In the genomic region with DNA sequence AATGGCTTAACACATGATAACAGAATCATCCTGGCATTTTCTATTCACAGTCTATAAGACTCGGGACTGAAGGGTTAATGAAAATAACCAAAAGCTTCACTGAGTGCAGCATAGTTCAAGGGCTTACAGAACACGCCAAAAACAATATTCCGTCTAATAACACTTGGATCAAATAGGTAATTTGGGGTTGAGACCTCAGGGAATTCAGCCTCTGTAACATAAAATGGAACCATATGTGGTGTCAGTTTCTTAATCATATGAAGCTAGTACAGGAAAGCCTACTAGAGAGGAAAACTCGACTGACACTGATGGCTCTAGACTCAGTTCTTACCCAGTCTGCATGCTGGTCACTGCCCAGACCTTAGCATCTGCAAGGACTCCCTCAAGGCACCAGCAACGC, we compare ENCODE assay signal across 21 mouse cellular contexts.
DNase-seq lines count a peak whose midpoint lies in the region; ATAC-seq lines count a peak whose summit lies in the region.
"Had no signal": no experiment of that assay in that cellular context is flagged by ENCODE, and none has a peak within 500 bp of the region (broad histone marks: within the 10 kb centered on the region; RNA-seq: fewer than 3 reads in every experiment).

No protein-coding gene starts in this region.

- H3K9me3 ChIP-seq in limb, embryonic 12.5 days, result no peaks in the 10 kb centered on the region
- no peaks in the 10 kb centered on the region for H3K9me3 ChIP-seq in limb, embryonic 10.5 days (replicated peaks)
- H3K9me3 ChIP-seq in embryonic facial prominence, embryonic 13.5 days, result no peaks in the 10 kb centered on the region
- H3K9me3 ChIP-seq: hindbrain, embryonic 13.5 days; lung, embryonic 15.5 days; neural tube, embryonic 12.5 days had no signal

- no peak for DNase-seq in limb, embryonic 10.5 days (ENCODE audit: low spot score)
- peak; percentile 46 for DNase-seq in gonadal fat pad, adult 2 months (ENCODE audit: low read depth)
- no peak for DNase-seq in thymus, postnatal 25 days
- DNase-seq in cerebellum, postnatal 25 days, result no peak
- no peak for DNase-seq in kidney, postnatal 25 days
- DNase-seq: adrenal gland, adult 8-10 months; cerebellum, adult 9-10 months; gastrocnemius, postnatal 25 days; kidney, adult 9 months; kidney, postnatal 36 days; layer of hippocampus, adult 9-11 months; left cerebral cortex, postnatal 4 days; lung, postnatal 4 days had no signal

- H3K9ac ChIP-seq in limb, embryonic 12.5 days (replicated peaks), result no peak overlapping the region
- no peak overlapping the region for H3K9ac ChIP-seq in embryonic facial prominence, embryonic 13.5 days
- H3K9ac ChIP-seq: hindbrain, embryonic 13.5 days; liver, embryonic 14.5 days; lung, embryonic 15.5 days; neural tube, embryonic 12.5 days had no signal

- H3K27me3 ChIP-seq in limb, embryonic 12.5 days, result no peaks in the 10 kb centered on the region
- no peaks in the 10 kb centered on the region for H3K27me3 ChIP-seq in limb, embryonic 10.5 days (ENCODE audit: low read depth, poor library complexity, severe bottlenecking)
- H3K27me3 ChIP-seq in embryonic facial prominence, embryonic 13.5 days, result no peaks in the 10 kb centered on the region
- H3K27me3 ChIP-seq: hindbrain, embryonic 13.5 days; lung, embryonic 15.5 days; neural tube, embryonic 12.5 days had no signal

- H3K4me1 ChIP-seq in limb, embryonic 12.5 days (replicated peaks), result peaks cover 52% of the 10 kb centered on the region
- H3K4me1 ChIP-seq in limb, embryonic 10.5 days, result peaks cover 45% of the 10 kb centered on the region
- peaks cover 37% of the 10 kb centered on the region for H3K4me1 ChIP-seq in embryonic facial prominence, embryonic 13.5 days
- H3K4me1 ChIP-seq: hindbrain, embryonic 13.5 days; lung, embryonic 15.5 days; neural tube, embryonic 12.5 days had no signal

- 25% methylated on average over 5 of the region's 5 CpGs for WGBS in limb, embryonic 12.5 days
- WGBS in limb, embryonic 10.5 days, result 49% methylated on average over 5 of the region's 5 CpGs
- 21% methylated on average over 5 of the region's 5 CpGs for WGBS in embryonic facial prominence, embryonic 13.5 days

- H3K36me3 ChIP-seq in limb, embryonic 12.5 days, result no peaks in the 10 kb centered on the region
- H3K36me3 ChIP-seq in limb, embryonic 10.5 days, result no peaks in the 10 kb centered on the region
- no peaks in the 10 kb centered on the region for H3K36me3 ChIP-seq in embryonic facial prominence, embryonic 13.5 days
- H3K36me3 ChIP-seq: hindbrain, embryonic 13.5 days; lung, embryonic 15.5 days; neural tube, embryonic 12.5 days had no signal

- ATAC-seq in limb, embryonic 12.5 days (ENCODE audit: insufficient number of reproducible peaks, insufficient read depth, low FRiP score, low TSS enrichment, low read depth), result peak; percentile 65
- ATAC-seq in embryonic facial prominence, embryonic 13.5 days (ENCODE audit: insufficient number of reproducible peaks, insufficient read depth, low FRiP score, low TSS enrichment, low read depth), result 0 out of 2 replicates have a peak, but pooled peaks have one; percentile 35
- ATAC-seq: inflammation-experienced regulatory T-cells, adult 6 months had no signal

- no peak overlapping the region for H3K4me3 ChIP-seq in limb, embryonic 12.5 days (replicated peaks)
- no peak overlapping the region for H3K4me3 ChIP-seq in limb, embryonic 10.5 days
- no peak overlapping the region for H3K4me3 ChIP-seq in embryonic facial prominence, embryonic 13.5 days
- H3K4me3 ChIP-seq: hindbrain, embryonic 13.5 days; left cerebral cortex, adult 2 months; lung, embryonic 15.5 days; neural tube, embryonic 12.5 days had no signal

- H3K4me2 ChIP-seq in limb, embryonic 12.5 days, result peak overlapping the region; percentile 1; the same call in 1 of the 2 replicates
- H3K4me2 ChIP-seq in embryonic facial prominence, embryonic 13.5 days, result peak overlapping the region; percentile 33
- H3K4me2 ChIP-seq: hindbrain, embryonic 13.5 days; lung, embryonic 15.5 days; neural tube, embryonic 12.5 days had no signal

- H3K27ac ChIP-seq in limb, embryonic 12.5 days, result peak overlapping the region; percentile 75; the same call in 1 of the 2 replicates
- no peak overlapping the region; the same call in 1 of the 2 replicates for H3K27ac ChIP-seq in limb, embryonic 10.5 days
- peak overlapping the region; percentile 70 for H3K27ac ChIP-seq in embryonic facial prominence, embryonic 13.5 days
- H3K27ac ChIP-seq: hindbrain, embryonic 13.5 days; left cerebral cortex, adult 2 months; liver, embryonic 14.5 days; lung, embryonic 15.5 days; neural tube, embryonic 12.5 days had no signal
